Mouse (Mus musculus): ENCODE results near the gene Tmem164. TPM values are rescaled to one million over a fixed set of nuclear protein-coding genes. Genes with fewer than 3 reads are reported as not detected.
"Not testable (repeated sequence)": the region's sequence is repeated elsewhere in the genome, so short reads cannot be mapped to it uniquely, and the experiment has no call there.

Gene Tmem164
- 39.5 and 42.9 TPM in 2 replicates for polyA plus RNA-seq (2014; fragmentation: Nextera tagmentation; extraction: Ambion mirVana)

GRCm38 (mm10) chrX:142681056-142681615 lies at the start of gene Tmem164:
Gene Tmem164, plus strand, starts transcription at chrX:142681406.
- Histone ChIP-seq H3K4me3 (ENCODE audit: low read depth, low read length) (peak within 1 kb of the TSS; percentile 53), H3K27ac (ENCODE audit: low read length) (peak within 1 kb of the TSS; percentile 94), H3K9me3 (ENCODE audit: control insufficient read depth, low read depth, low read length) (no peaks in the 10 kb centered on the region), H3K4me2 (replicated peaks; ENCODE audit: low read depth, low read length) (peak within 1 kb of the TSS; percentile 79), H3K9ac (replicated peaks; ENCODE audit: low read depth, low read length) (peak within 1 kb of the TSS; percentile 50), H3K36me3 (ENCODE audit: control insufficient read depth, insufficient read depth, low read length) (no peaks in the 10 kb centered on the region), H3K4me1 (ENCODE audit: control insufficient read depth, insufficient read depth, low read length) (0 out of 2 replicates have a peak, but pooled peaks cover 3% of the 10 kb centered on the region), H3K27me3 (ENCODE audit: control insufficient read depth, insufficient read depth, low read length) (no peaks in the 10 kb centered on the region)
- peak; percentile 89 for ATAC-seq (ENCODE audit: insufficient number of reproducible peaks, insufficient read depth, low FRiP score, low read depth)
- 11% methylated on average over 15 of the region's 38 CpGs for WGBS

GRCm38 (mm10) chrX:142632990-142633389 lies 48.2 kb upstream of the Tmem164 start:
- not testable (repeated sequence) for H3K27me3 ChIP-seq (ENCODE audit: control insufficient read depth, insufficient read depth, low read length); ATAC-seq (ENCODE audit: insufficient number of reproducible peaks, insufficient read depth, low FRiP score, low read depth); H3K9me3 ChIP-seq (ENCODE audit: control insufficient read depth, low read depth, low read length); H3K9ac ChIP-seq (replicated peaks; ENCODE audit: low read depth, low read length); H3K27ac ChIP-seq (ENCODE audit: low read length); H3K4me2 ChIP-seq (replicated peaks; ENCODE audit: low read depth, low read length); H3K36me3 ChIP-seq (ENCODE audit: control insufficient read depth, insufficient read depth, low read length); H3K4me3 ChIP-seq (ENCODE audit: low read depth, low read length); H3K4me1 ChIP-seq (ENCODE audit: control insufficient read depth, insufficient read depth, low read length)
- 24% methylated on average over 16 of the region's 19 CpGs for WGBS

- H3K27me3 ChIP-seq (ENCODE audit: control insufficient read depth, insufficient read depth, low read length), result no peaks in the 10 kb centered on the region
- no peaks in the 10 kb centered on the region for H3K4me1 ChIP-seq (ENCODE audit: control insufficient read depth, insufficient read depth, low read length)
- no peak overlapping the region for H3K4me3 ChIP-seq (ENCODE audit: low read depth, low read length)
- no peak overlapping the region for H3K4me2 ChIP-seq (replicated peaks; ENCODE audit: low read depth, low read length)
- 48% methylated on average over 1 of the region's 1 CpGs for WGBS
- ATAC-seq (ENCODE audit: insufficient number of reproducible peaks, insufficient read depth, low FRiP score, low read depth), result no peak
- no peak overlapping the region for H3K27ac ChIP-seq (ENCODE audit: low read length)
- H3K36me3 ChIP-seq (ENCODE audit: control insufficient read depth, insufficient read depth, low read length), result no peaks in the 10 kb centered on the region
- no peak overlapping the region for H3K9ac ChIP-seq (replicated peaks; ENCODE audit: low read depth, low read length)
- no peaks in the 10 kb centered on the region for H3K9me3 ChIP-seq (ENCODE audit: control insufficient read depth, low read depth, low read length)
Observed at GRCm38 (mm10) chrX:142647202-142647601, 34.0 kb upstream of the Tmem164 start.

GRCm38 (mm10) chrX:142650117-142650764 lies 31.0 kb upstream of the Tmem164 start:
- H3K27me3 ChIP-seq (ENCODE audit: control insufficient read depth, insufficient read depth, low read length), result no peaks in the 10 kb centered on the region
- H3K27ac ChIP-seq (ENCODE audit: low read length), result no peak overlapping the region
- H3K4me2 ChIP-seq (replicated peaks; ENCODE audit: low read depth, low read length), result no peak overlapping the region
- no peak overlapping the region for H3K9ac ChIP-seq (replicated peaks; ENCODE audit: low read depth, low read length)
- H3K9me3 ChIP-seq (ENCODE audit: control insufficient read depth, low read depth, low read length), result no peaks in the 10 kb centered on the region
- whole genome bisulfite sequencing, result 63% methylated on average over 6 of the region's 6 CpGs
- no peak for ATAC-seq (ENCODE audit: insufficient number of reproducible peaks, insufficient read depth, low FRiP score, low read depth)
- no peaks in the 10 kb centered on the region for H3K36me3 ChIP-seq (ENCODE audit: control insufficient read depth, insufficient read depth, low read length)
- H3K4me3 ChIP-seq (ENCODE audit: low read depth, low read length), result no peak overlapping the region
- no peaks in the 10 kb centered on the region for H3K4me1 ChIP-seq (ENCODE audit: control insufficient read depth, insufficient read depth, low read length)

GRCm38 (mm10) chrX:142664704-142665422 lies 16.3 kb upstream of the Tmem164 start:
- no peak; the same call in 1 of the 2 replicates for ATAC-seq (ENCODE audit: insufficient number of reproducible peaks, insufficient read depth, low FRiP score, low read depth)
- no peaks in the 10 kb centered on the region for H3K9me3 ChIP-seq (ENCODE audit: control insufficient read depth, low read depth, low read length)
- no peak overlapping the region for H3K4me2 ChIP-seq (replicated peaks; ENCODE audit: low read depth, low read length)
- no peaks in the 10 kb centered on the region for H3K27me3 ChIP-seq (ENCODE audit: control insufficient read depth, insufficient read depth, low read length)
- H3K27ac ChIP-seq (ENCODE audit: low read length), result peak overlapping the region; percentile 52; the same call in 1 of the 2 replicates
- H3K9ac ChIP-seq (replicated peaks; ENCODE audit: low read depth, low read length), result no peak overlapping the region
- WGBS, result 58% methylated on average over 4 of the region's 4 CpGs
- H3K36me3 ChIP-seq (ENCODE audit: control insufficient read depth, insufficient read depth, low read length), result no peaks in the 10 kb centered on the region
- H3K4me1 ChIP-seq (ENCODE audit: control insufficient read depth, insufficient read depth, low read length), result no peaks in the 10 kb centered on the region
- H3K4me3 ChIP-seq (ENCODE audit: low read depth, low read length), result no peak overlapping the region

GRCm38 (mm10) chrX:142665423-142665805 lies 15.8 kb upstream of the Tmem164 start:
- ATAC-seq (ENCODE audit: insufficient number of reproducible peaks, insufficient read depth, low FRiP score, low read depth), result no peak; the same call in 1 of the 2 replicates
- H3K27ac ChIP-seq (ENCODE audit: low read length), result peak overlapping the region; percentile 71; the same call in 1 of the 2 replicates
- no peaks in the 10 kb centered on the region for H3K36me3 ChIP-seq (ENCODE audit: control insufficient read depth, insufficient read depth, low read length)
- no peaks in the 10 kb centered on the region for H3K9me3 ChIP-seq (ENCODE audit: control insufficient read depth, low read depth, low read length)
- no peak overlapping the region for H3K9ac ChIP-seq (replicated peaks; ENCODE audit: low read depth, low read length)
- H3K4me2 ChIP-seq (replicated peaks; ENCODE audit: low read depth, low read length), result no peak overlapping the region
- no peak overlapping the region for H3K4me3 ChIP-seq (ENCODE audit: low read depth, low read length)
- no peaks in the 10 kb centered on the region for H3K27me3 ChIP-seq (ENCODE audit: control insufficient read depth, insufficient read depth, low read length)
- no peaks in the 10 kb centered on the region for H3K4me1 ChIP-seq (ENCODE audit: control insufficient read depth, insufficient read depth, low read length)

- WGBS, result 59% methylated on average over 9 of the region's 9 CpGs
- no peak for ATAC-seq (ENCODE audit: insufficient number of reproducible peaks, insufficient read depth, low FRiP score, low read depth)
- Histone ChIP-seq H3K4me2 (replicated peaks; ENCODE audit: low read depth, low read length) (no peak overlapping the region), H3K9me3 (ENCODE audit: control insufficient read depth, low read depth, low read length) (no peaks in the 10 kb centered on the region), H3K4me3 (ENCODE audit: low read depth, low read length) (no peak overlapping the region), H3K27ac (ENCODE audit: low read length) (no peak overlapping the region), H3K9ac (replicated peaks; ENCODE audit: low read depth, low read length) (no peak overlapping the region), H3K27me3 (ENCODE audit: control insufficient read depth, insufficient read depth, low read length) (no peaks in the 10 kb centered on the region), H3K36me3 (ENCODE audit: control insufficient read depth, insufficient read depth, low read length) (no peaks in the 10 kb centered on the region), H3K4me1 (ENCODE audit: control insufficient read depth, insufficient read depth, low read length) (no peaks in the 10 kb centered on the region)
Observed at GRCm38 (mm10) chrX:142669312-142670091, 11.7 kb upstream of the Tmem164 start.

- H3K27ac ChIP-seq (ENCODE audit: low read length), result no peak overlapping the region
- H3K27me3 ChIP-seq (ENCODE audit: control insufficient read depth, insufficient read depth, low read length), result no peaks in the 10 kb centered on the region
- no peaks in the 10 kb centered on the region for H3K9me3 ChIP-seq (ENCODE audit: control insufficient read depth, low read depth, low read length)
- no peaks in the 10 kb centered on the region for H3K36me3 ChIP-seq (ENCODE audit: control insufficient read depth, insufficient read depth, low read length)
- no peak overlapping the region for H3K9ac ChIP-seq (replicated peaks; ENCODE audit: low read depth, low read length)
- WGBS, result 62% methylated on average over 3 of the region's 3 CpGs
- ATAC-seq (ENCODE audit: insufficient number of reproducible peaks, insufficient read depth, low FRiP score, low read depth), result no peak
- H3K4me1 ChIP-seq (ENCODE audit: control insufficient read depth, insufficient read depth, low read length), result no peaks in the 10 kb centered on the region
- no peak overlapping the region for H3K4me2 ChIP-seq (replicated peaks; ENCODE audit: low read depth, low read length)
- no peak overlapping the region for H3K4me3 ChIP-seq (ENCODE audit: low read depth, low read length)
Observed at GRCm38 (mm10) chrX:142670121-142670520, 11.1 kb upstream of the Tmem164 start.
